Mouse (Mus musculus): Measurements from ENCODE around the gene Brca2.

DNA sequence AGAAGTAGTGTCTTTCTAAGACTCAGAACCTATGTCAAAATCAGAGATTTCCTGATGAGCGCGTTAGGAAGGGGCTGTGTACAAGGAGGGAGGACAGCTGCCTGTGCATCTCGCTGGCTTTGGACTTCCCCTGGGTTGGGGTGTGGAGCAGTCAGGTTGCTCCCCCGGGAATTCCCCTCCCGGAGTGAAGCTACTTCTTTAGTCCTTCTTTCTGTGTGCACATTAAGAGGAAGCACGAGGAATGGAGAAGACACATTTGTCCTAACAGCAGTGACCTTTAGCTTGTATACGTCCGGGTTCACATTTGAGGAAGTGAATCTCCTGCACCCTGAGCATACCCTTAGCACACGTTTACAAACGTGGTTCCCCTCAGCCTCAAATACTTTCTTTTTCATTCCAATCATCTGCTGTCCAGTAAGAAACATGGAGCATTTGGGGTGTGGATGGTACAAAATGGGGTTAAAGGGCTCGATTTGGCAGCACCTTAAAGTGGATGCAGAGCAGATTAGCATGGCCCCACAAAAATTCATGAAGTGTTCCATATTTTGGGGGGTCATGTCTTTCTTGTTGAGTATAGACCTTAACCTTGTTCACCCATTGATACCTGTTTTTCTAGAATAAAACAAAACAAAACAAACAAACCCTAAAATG, 73.1 kb downstream of the Brca2 start:
- TF ChIP-seq CTCF (conservative IDR thresholded peaks at IDR 0.05; ENCODE audit: low read length) (no peak), POU5F1 (IDR thresholded peaks at IDR 0.05; ENCODE audit: borderline replicate concordance, low read length) (no peak), NANOG (IDR thresholded peaks at IDR 0.05; ENCODE audit: borderline replicate concordance, low read length) (no peak)
